Mouse (Mus musculus) CH12.LX (cell line): ENCODE data around the gene Foxp1. TPM values are rescaled to one million over a fixed set of nuclear protein-coding genes. Genes with fewer than 3 reads are reported as not detected.
A peak's percentile ranks its signal among the peaks of the same experiment; 100 is the strongest.

Source experiments
- DNase-seq: peaks from one replicate; pipeline ENCODE4 v3.0.0-alpha.2; 2013; ENCODE audit errors: extremely low read depth
- H3K27ac ChIP-seq: 2 replicates; pipeline ENCODE4 v1.5.1; 2012; ENCODE audit warnings: low read depth, mild to moderate bottlenecking, control low read depth, moderate library complexity; ENCODE audit not compliant: insufficient read depth
- H3K27me3 ChIP-seq: replicated peaks from 2 replicates; pipeline ENCODE3; 2012; ENCODE audit warnings: inconsistent platforms
- H3K36me3 ChIP-seq, 2 experiments: replicated peaks in 1 of 2; 2 replicates each; pipeline versions ENCODE3 to v1.6.1; 2012; ENCODE audit warnings: inconsistent platforms in 1 of 2, low read length in 1 of 2, mild to moderate bottlenecking in 1 of 2, mixed read lengths in 1 of 2, moderate library complexity in 1 of 2; ENCODE audit not compliant: control insufficient read depth in 1 of 2, insufficient read depth in 1 of 2
- H3K4me1 ChIP-seq, 2 experiments: 2 replicates each; pipeline ENCODE4 v1.6.1; 2012; ENCODE audit warnings: inconsistent platforms in 1 of 2, moderate library complexity in 1 of 2; ENCODE audit not compliant: insufficient read depth in 2 of 2, control insufficient read depth in 1 of 2
- H3K4me2 ChIP-seq: 2 replicates; pipeline ENCODE4 v1.6.1; 2012; ENCODE audit warnings: low read depth, mild to moderate bottlenecking, control low read depth; ENCODE audit not compliant: poor library complexity, insufficient read depth, severe bottlenecking
- H3K4me3 ChIP-seq, 3 experiments: fragments of 150-350 bp in 1 of 3; sonication (generic) in 1 of 3; replicated peaks in 1 of 3; 2 replicates each; pipeline versions ENCODE3 to v1.5.1; 2011 to 2012; ENCODE audit warnings: low read depth in 2 of 3, low read length in 2 of 3, mild to moderate bottlenecking in 2 of 3, moderate library complexity in 2 of 3, control low read depth in 1 of 3, improper control_type of control experiment in 1 of 3, inconsistent platforms in 1 of 3, mixed read lengths in 1 of 3; ENCODE audit not compliant: poor library complexity in 1 of 3
- H3K79me2 ChIP-seq: replicated peaks from 2 replicates; pipeline ENCODE4 v1.6.1; 2012; ENCODE audit warnings: mild to moderate bottlenecking, moderate library complexity; ENCODE audit not compliant: control insufficient read depth, poor library complexity, insufficient read depth, severe bottlenecking; ENCODE audit errors: extremely low read depth
- H3K9ac ChIP-seq: 2 replicates; pipeline ENCODE4 v1.6.1; 2012; ENCODE audit warnings: low read depth, mild to moderate bottlenecking, control low read depth, moderate library complexity; ENCODE audit not compliant: insufficient read depth
- H3K9me3 ChIP-seq: replicated peaks from 2 replicates; pipeline ENCODE3; 2012; ENCODE audit warnings: low read length, inconsistent platforms, mixed read lengths
- BHLHE40 ChIP-seq: IDR thresholded peaks from 2 replicates; pipeline ENCODE4 v1.6.1; 2011; ENCODE audit warnings: mild to moderate bottlenecking, low read depth, low read length, improper control_type of control experiment
- CHD2 ChIP-seq: IDR thresholded peaks from 2 replicates; pipeline ENCODE4 v1.6.1; 2011; ENCODE audit warnings: low read length, improper control_type of control experiment
- CTCF ChIP-seq, 2 experiments: IDR thresholded peaks in 1 of 2; conservative IDR thresholded peaks in 1 of 2; 2 replicates each; pipeline ENCODE4 v1.5.1; 2011 to 2012; ENCODE audit warnings: low read depth in 2 of 2, low read length in 2 of 2, improper control_type of control experiment in 1 of 2, inconsistent platforms in 1 of 2, mild to moderate bottlenecking in 1 of 2, moderate library complexity in 1 of 2
- E2F4 ChIP-seq: IDR thresholded peaks from 2 replicates; pipeline ENCODE4 v1.6.1; 2011; ENCODE audit warnings: low read depth, low read length, improper control_type of control experiment; ENCODE audit not compliant: insufficient replicate concordance
- ELF1 ChIP-seq: IDR thresholded peaks from 2 replicates; pipeline ENCODE4 v1.6.1; 2014; ENCODE audit warnings: low read depth, mild to moderate bottlenecking, inconsistent platforms, low read length, improper control_type of control experiment
- EP300 ChIP-seq: IDR thresholded peaks from 2 replicates; pipeline ENCODE4 v1.6.1; 2011; ENCODE audit warnings: low read length, improper control_type of control experiment
- GABPA ChIP-seq: IDR thresholded peaks from 2 replicates; pipeline ENCODE4 v1.6.1; 2012; ENCODE audit warnings: low read depth, low read length, improper control_type of control experiment, inconsistent platforms; ENCODE audit not compliant: insufficient replicate concordance
- IRF4 ChIP-seq: IDR thresholded peaks from 2 replicates; pipeline ENCODE4 v1.6.1; 2014; ENCODE audit warnings: low read depth, mild to moderate bottlenecking, inconsistent platforms, low read length, improper control_type of control experiment
- JUN ChIP-seq: IDR thresholded peaks from 2 replicates; pipeline ENCODE4 v1.6.1; 2011; ENCODE audit warnings: low read depth, mild to moderate bottlenecking, low read length, improper control_type of control experiment, moderate library complexity; ENCODE audit not compliant: insufficient read depth
- KAT2A ChIP-seq: IDR thresholded peaks from 2 replicates; pipeline ENCODE4 v1.6.1; 2012; ENCODE audit warnings: low read length, improper control_type of control experiment, inconsistent platforms; ENCODE audit not compliant: insufficient replicate concordance
- MAFK ChIP-seq: IDR thresholded peaks from 2 replicates; pipeline ENCODE4 v1.6.1; 2011; ENCODE audit warnings: low read length, improper control_type of control experiment; ENCODE audit not compliant: insufficient replicate concordance
- MAZ ChIP-seq: IDR thresholded peaks from 2 replicates; pipeline ENCODE4 v1.6.1; 2012; ENCODE audit warnings: low read depth, mild to moderate bottlenecking, inconsistent platforms, low read length, improper control_type of control experiment, moderate library complexity
- MEF2A ChIP-seq: IDR thresholded peaks from 2 replicates; pipeline ENCODE4 v1.6.1; 2014; ENCODE audit warnings: low read depth, mild to moderate bottlenecking, inconsistent platforms, low read length, improper control_type of control experiment, borderline replicate concordance
- MXI1 ChIP-seq: IDR thresholded peaks from 2 replicates; pipeline ENCODE4 v1.6.1; 2011; ENCODE audit warnings: mild to moderate bottlenecking, low read depth, low read length, improper control_type of control experiment
- MYC ChIP-seq: IDR thresholded peaks from 2 replicates; pipeline ENCODE4 v1.6.1; 2011; ENCODE audit warnings: low read depth, mild to moderate bottlenecking, improper control_type of control experiment, low read length
- NRF1 ChIP-seq: IDR thresholded peaks from 2 replicates; pipeline ENCODE4 v1.6.1; 2014; ENCODE audit warnings: low read depth, mild to moderate bottlenecking, inconsistent platforms, low read length, improper control_type of control experiment, moderate library complexity
- POLR2A ChIP-seq: IDR thresholded peaks from 2 replicates; pipeline ENCODE4 v1.6.1; 2011; ENCODE audit warnings: low read depth, mild to moderate bottlenecking, improper control_type of control experiment, low read length
- RAD21 ChIP-seq: IDR thresholded peaks from 2 replicates; pipeline ENCODE4 v1.6.1; 2011; ENCODE audit warnings: low read depth, mild to moderate bottlenecking, low read length, improper control_type of control experiment, moderate library complexity
- RCOR1 ChIP-seq: conservative IDR thresholded peaks from 2 replicates; pipeline ENCODE4 v1.6.1; 2012; ENCODE audit warnings: low read depth, mild to moderate bottlenecking, inconsistent platforms, low read length, improper control_type of control experiment
- SMC3 ChIP-seq: IDR thresholded peaks from 2 replicates; pipeline ENCODE4 v1.6.1; 2011; ENCODE audit warnings: low read depth, low read length, improper control_type of control experiment
- TCF12 ChIP-seq: IDR thresholded peaks from 2 replicates; pipeline ENCODE4 v1.6.1; 2014; ENCODE audit warnings: low read depth, mild to moderate bottlenecking, inconsistent platforms, low read length, improper control_type of control experiment
- UBTF ChIP-seq: IDR thresholded peaks from 2 replicates; pipeline ENCODE4 v1.6.1; 2012; ENCODE audit warnings: low read depth, mild to moderate bottlenecking, inconsistent platforms, low read length, improper control_type of control experiment, moderate library complexity
- ZC3H11A ChIP-seq: IDR thresholded peaks from 2 replicates; pipeline ENCODE4 v1.6.1; 2012; ENCODE audit warnings: low read depth, mild to moderate bottlenecking, inconsistent platforms, low read length, improper control_type of control experiment
- dilution Hi-C: fragments of 300-500 bp; cut with MboI; formaldehyde crosslinking; loops from 2 replicates; pipeline ENCODE4 v1.14.3; 2020; ENCODE audit warnings: low sequenced_read_pairs; ENCODE audit not compliant: extremely low pct_unique_long_range_greater_than_20kb, extremely low pct_ligation_motif_present
- in situ Hi-C: fragments of 300-500 bp; cut with MboI; formaldehyde crosslinking; loops from 3 replicates; pipeline ENCODE4 v1.14.3; 2019; ENCODE audit warnings: low sequenced_read_pairs, low pct_ligation_motif_present, low pct_unique_long_range_greater_than_20kb, mixed read lengths
- polyA plus RNA-seq: library from polyadenylated mRNA; unstranded; fragments of >175 nt; gene quantifications from 2 replicates; pipeline ENCODE4 v1.2.1, GENCODE M21; 2012; ENCODE audit warnings: low read depth; ENCODE audit not compliant: insufficient read length
- total RNA-seq, 2 experiments: library from RNA; depleted of rRNA; stranded (reverse); fragments of 300-350 nt in 1 of 2; fragments of >200 nt in 1 of 2; gene quantifications; 2 replicates each; pipeline ENCODE4 v1.2.3; 2012 to 2014

The Foxp1 gene
- total and polyA plus RNA-seq, 3 experiments, result 66.5 to 105 (median 87.4) TPM

DNA sequence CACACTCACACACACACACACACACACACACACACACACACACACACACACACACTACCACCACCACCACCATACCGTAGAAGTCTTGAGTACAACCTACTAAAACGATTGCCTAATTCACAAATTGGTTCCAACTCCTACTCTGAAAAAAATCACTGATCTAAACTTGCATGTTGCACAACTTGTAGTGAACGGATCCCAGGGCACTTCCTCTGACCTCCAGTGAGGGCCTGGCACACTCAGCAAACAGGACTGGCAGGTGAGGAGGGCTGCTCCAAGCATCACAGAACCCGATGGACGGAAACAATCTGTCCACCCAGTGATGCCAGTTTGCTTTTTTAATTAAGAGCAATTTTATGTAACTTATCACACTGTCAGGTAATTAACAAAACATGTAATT is 269.7 kb downstream of the Foxp1 start:
- Histone ChIP-seq H3K9me3 (no peaks in the 10 kb centered on the region), H3K79me2 (peaks cover 3% of the 10 kb centered on the region), H3K36me3 (peaks cover 2% of the 10 kb centered on the region in 2 experiments), H3K9ac (no peak overlapping the region), H3K4me1 (peaks cover 25 to 38% of the 10 kb centered on the region in 2 experiments), H3K27ac (no peak overlapping the region), H3K4me2 (no peak overlapping the region), H3K27me3 (no peaks in the 10 kb centered on the region), H3K4me3 (no peak overlapping the region)
- in situ Hi-C loops, result no loop called here
- TF ChIP-seq ELF1 (no peak), IRF4 (no peak), MAZ (no peak), CHD2 (no peak), ZC3H11A (no peak), BHLHE40 (no peak), UBTF (no peak), MEF2A (no peak), CTCF (conservative IDR thresholded peaks at IDR 0.05 in 1 of 2, IDR thresholded peaks at IDR 0.05 in 1 of 2; ENCODE audit: low read depth in 2 of 2, low read length in 2 of 2) (no peak), TCF12 (no peak), E2F4 (no peak), GABPA (no peak), NRF1 (no peak), POLR2A (no peak), MYC (no peak), MXI1 (no peak), RCOR1 (no peak), JUN (no peak), MAFK (no peak)
- dilution Hi-C loops, result no loop called here
- no peak for DNase-seq

DNA sequence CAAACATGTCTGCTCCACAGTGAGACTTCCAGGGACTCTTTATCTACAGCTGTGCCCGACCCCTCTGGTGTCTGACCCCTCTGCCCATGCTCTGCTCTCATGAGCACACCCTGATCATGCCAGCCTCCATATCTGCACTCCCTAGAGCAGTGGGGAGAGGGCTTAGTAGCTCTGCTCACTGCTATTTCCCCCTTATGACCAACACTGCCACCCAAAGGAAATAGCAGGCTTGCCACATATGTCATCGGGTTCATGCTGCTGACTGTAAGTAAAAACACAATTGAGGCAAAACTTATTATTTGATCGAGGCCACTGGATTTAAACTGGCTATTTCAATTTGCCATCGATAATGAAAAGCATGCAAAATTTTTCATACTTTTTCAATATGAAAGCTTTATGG is 270.6 kb downstream of the Foxp1 start:
- peak; percentile 29 for DNase-seq

More for the DNA sequence above, 270.6 kb downstream of the Foxp1 start:
- H3K4me2 ChIP-seq, result no peak overlapping the region
- no peaks in the 10 kb centered on the region for H3K9me3 ChIP-seq
- in situ Hi-C loops, result no loop called here
- no peak overlapping the region for H3K4me3 ChIP-seq
- H3K36me3 ChIP-seq, result peaks cover 2 to 8% of the 10 kb centered on the region in 2 experiments
- no peak for TF ChIP-seq KAT2A
- TF ChIP-seq SMC3, result peak; percentile 66
- no peak for TF ChIP-seq EP300
- peak; percentile 65 for TF ChIP-seq RAD21
- peak in 1 of 2 experiments; percentile 63; a peak in 2 of 4 replicates for TF ChIP-seq CTCF (conservative IDR thresholded peaks at IDR 0.05 in 1 of 2, IDR thresholded peaks at IDR 0.05 in 1 of 2; ENCODE audit: low read depth in 2 of 2, low read length in 2 of 2)
- peaks cover 27 to 38% of the 10 kb centered on the region in 2 experiments for H3K4me1 ChIP-seq
- H3K79me2 ChIP-seq, result no peaks in the 10 kb centered on the region; the same call in none of the 2 replicates
- dilution Hi-C loops, result no loop called here
- no peak overlapping the region for H3K9ac ChIP-seq
- no peak overlapping the region for H3K27ac ChIP-seq
- H3K27me3 ChIP-seq, result no peaks in the 10 kb centered on the region
